Mouse (Mus musculus) hindbrain, embryonic 11.5 days (tissue): ENCODE data around the gene Psma1. TPM values are rescaled to one million over a fixed set of nuclear protein-coding genes. Genes with fewer than 3 reads are reported as not detected.

Experiments used
- ATAC-seq: fragments of 200-750 bp; cut with Nextera tagmentation; 2 replicates; pipeline ENCODE4 v1.8.0; 2017; ENCODE audit warnings: mild to moderate bottlenecking, moderate TSS enrichment, moderate library complexity; ENCODE audit not compliant: low FRiP score
- DNase-seq: peaks from one replicate; pipeline ENCODE4 v3.0.0-alpha.2; 2015; ENCODE audit warnings: low spot score
- H3K27ac ChIP-seq: fragments of 300-500 bp; sonication (generic); 2 replicates; pipeline ENCODE4 v1.5.1; 2014; ENCODE audit warnings: mild to moderate bottlenecking, low read depth, low read length
- H3K27me3 ChIP-seq: fragments of 300-500 bp; sonication (generic); 2 replicates; pipeline ENCODE4 v1.6.1; 2014; ENCODE audit warnings: mild to moderate bottlenecking, low read length, moderate library complexity, mixed read lengths; ENCODE audit not compliant: control insufficient read depth, insufficient read depth
- H3K36me3 ChIP-seq: fragments of 300-500 bp; sonication (generic); 2 replicates; pipeline ENCODE4 v1.6.1; 2014; ENCODE audit warnings: mild to moderate bottlenecking, low read length, moderate library complexity, mixed read lengths; ENCODE audit not compliant: control insufficient read depth, insufficient read depth
- H3K4me1 ChIP-seq: fragments of 300-500 bp; sonication (generic); replicated peaks from 2 replicates; pipeline ENCODE4 v1.6.1; 2014; ENCODE audit warnings: low read length, mixed read lengths; ENCODE audit not compliant: control insufficient read depth, insufficient read depth
- H3K4me2 ChIP-seq: fragments of 300-500 bp; sonication (generic); replicated peaks from 2 replicates; pipeline ENCODE4 v1.6.1; 2014; ENCODE audit warnings: mild to moderate bottlenecking, low read depth, low read length
- H3K4me3 ChIP-seq: fragments of 300-500 bp; sonication (generic); 2 replicates; pipeline ENCODE4 v1.5.1; 2014; ENCODE audit warnings: low read depth, low read length
- H3K9ac ChIP-seq: fragments of 300-500 bp; sonication (generic); 2 replicates; pipeline ENCODE4 v1.6.1; 2014; ENCODE audit warnings: low read depth, low read length
- H3K9me3 ChIP-seq: fragments of 300-500 bp; sonication (generic); 2 replicates; pipeline ENCODE4 v1.6.1; 2016; ENCODE audit warnings: low read length; ENCODE audit not compliant: control insufficient read depth
- WGBS: fragments of 180-500 bp; shearing (Covaris S2); extraction: QIAGEN DNeasy Blood & Tissue Kit; methylation state at CpG from one replicate; pipeline ENCODE4 v1.1.7; 2014; 5-methylcytosine and 5-hydroxymethylcytosine counted together
- polyA plus RNA-seq: library from polyadenylated mRNA; unstranded; fragments of >200 nt; fragmentation: Nextera tagmentation; extraction: Ambion mirVana; gene quantifications from 2 replicates; pipeline ENCODE4 v1.2.1, GENCODE M21; 2014

Gene Psma1
- polyA plus RNA-seq, 1 experiment from 2014 or later: 479 TPM

DNA sequence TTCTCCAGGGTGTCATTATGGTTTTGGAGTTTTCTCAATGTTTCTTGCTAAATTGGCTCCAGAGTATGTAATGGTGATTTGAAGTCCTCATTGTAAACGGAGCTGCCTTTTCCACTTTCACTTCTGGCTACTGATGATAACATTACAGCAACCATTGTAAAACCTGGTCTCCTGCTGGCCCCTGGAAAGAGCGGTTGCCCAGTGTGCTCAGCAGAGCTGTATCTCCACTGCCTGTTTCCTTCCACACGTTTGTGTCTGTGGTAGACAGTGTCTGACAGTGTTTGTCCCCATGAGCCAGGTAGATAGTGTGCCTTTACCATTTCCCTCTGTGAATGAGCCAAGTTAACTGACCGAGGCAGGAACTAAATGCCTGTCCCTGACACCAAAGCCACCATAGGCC lies 33.1 kb upstream of the Psma1 start:
- ATAC-seq (no peak), DNase-seq (no peak)
- WGBS: 67% methylated on average over 4 of the region's 4 CpGs
- no peak overlapping the region for H3K9ac ChIP-seq
- no peaks in the 10 kb centered on the region for H3K4me1 ChIP-seq
- no peaks in the 10 kb centered on the region for H3K36me3 ChIP-seq
- no peaks in the 10 kb centered on the region for H3K9me3 ChIP-seq
- H3K4me3 ChIP-seq: no peak overlapping the region
- H3K4me2 ChIP-seq: no peak overlapping the region
- no peak overlapping the region for H3K27ac ChIP-seq
- no peaks in the 10 kb centered on the region for H3K27me3 ChIP-seq

DNA sequence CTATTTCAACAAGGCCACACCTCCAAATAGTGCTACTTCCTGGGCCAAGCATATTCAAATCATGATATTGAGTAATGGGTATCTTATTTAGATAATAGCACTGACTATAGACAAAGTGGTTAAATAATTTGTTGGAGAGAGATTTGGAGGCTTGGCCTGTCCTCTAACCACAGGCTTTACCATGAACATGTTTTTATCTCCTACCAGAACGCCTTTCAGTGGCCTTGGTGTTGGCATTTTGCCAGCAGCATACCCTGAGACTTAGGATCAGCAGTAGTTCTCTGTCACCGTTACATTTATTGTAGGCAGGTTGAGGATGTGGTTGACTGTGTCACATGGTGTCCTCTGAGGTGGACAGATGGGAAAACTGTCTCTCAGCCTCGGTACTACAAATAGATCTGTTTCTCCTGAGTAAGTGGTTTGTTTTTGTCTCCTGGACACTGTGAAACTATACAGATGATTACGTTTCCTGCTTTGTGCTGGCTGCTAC lies 25.4 kb upstream of the Psma1 start:
- no peak for DNase-seq
- no peak overlapping the region for H3K27ac ChIP-seq
- H3K36me3 ChIP-seq: no peaks in the 10 kb centered on the region
- no peaks in the 10 kb centered on the region for H3K27me3 ChIP-seq
- ATAC-seq: no peak
- 77% methylated on average over 4 of the region's 4 CpGs for WGBS
- no peak overlapping the region for H3K4me2 ChIP-seq
- no peaks in the 10 kb centered on the region for H3K4me1 ChIP-seq
- H3K4me3 ChIP-seq: no peak overlapping the region
- H3K9ac ChIP-seq: no peak overlapping the region
- no peaks in the 10 kb centered on the region for H3K9me3 ChIP-seq

DNA sequence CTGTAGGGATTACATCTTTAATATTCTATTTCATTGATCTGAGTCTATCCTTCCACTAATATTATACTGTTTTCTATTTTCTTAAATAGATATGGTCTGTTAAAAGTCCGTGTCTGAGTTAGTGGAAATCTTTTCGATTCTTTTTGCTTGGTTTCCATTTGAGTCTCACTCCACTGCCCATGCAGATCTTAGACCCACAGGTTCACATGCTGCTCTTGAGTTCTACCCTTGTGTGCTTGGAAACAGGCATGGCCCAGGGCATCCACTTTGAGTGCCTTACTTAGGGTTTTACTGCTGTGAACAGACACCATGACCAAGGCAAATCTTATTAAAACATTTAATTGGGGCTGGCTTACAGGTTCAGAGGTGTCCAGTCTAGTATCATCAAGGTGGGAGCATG lies 24.9 kb upstream of the Psma1 start:
- DNase-seq: no peak
- Histone ChIP-seq H3K27me3 (no peaks in the 10 kb centered on the region), H3K9me3 (no peaks in the 10 kb centered on the region), H3K4me3 (no peak overlapping the region), H3K36me3 (no peaks in the 10 kb centered on the region), H3K4me1 (no peaks in the 10 kb centered on the region), H3K27ac (no peak overlapping the region), H3K4me2 (no peak overlapping the region), H3K9ac (no peak overlapping the region)
- WGBS: 77% methylated on average over 2 of the region's 2 CpGs
- ATAC-seq: no peak

DNA sequence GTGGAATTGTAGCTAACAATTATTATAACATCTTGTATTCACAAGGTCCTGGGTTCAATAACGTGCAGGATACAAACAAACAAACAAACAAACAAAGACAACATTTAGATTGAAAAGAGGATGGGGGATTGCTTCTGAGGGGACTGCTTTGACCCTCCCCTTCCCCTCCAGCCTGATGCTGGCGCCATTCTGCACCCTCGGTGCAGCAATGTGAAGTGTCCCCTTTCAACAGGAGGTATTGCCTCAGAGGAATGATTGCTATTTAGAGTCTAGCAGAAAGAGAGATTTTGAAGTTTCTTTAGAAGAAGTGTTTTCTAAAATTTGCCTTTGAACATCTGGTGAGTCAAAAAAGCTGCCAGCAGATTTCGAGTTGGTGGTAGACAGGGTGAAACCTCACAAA lies 23.3 kb upstream of the Psma1 start:
- Histone ChIP-seq H3K4me1 (no peaks in the 10 kb centered on the region), H3K4me3 (no peak overlapping the region), H3K27ac (no peak overlapping the region), H3K9ac (no peak overlapping the region), H3K27me3 (no peaks in the 10 kb centered on the region), H3K4me2 (no peak overlapping the region), H3K36me3 (no peaks in the 10 kb centered on the region), H3K9me3 (no peaks in the 10 kb centered on the region)
- no peak for ATAC-seq
- no peak for DNase-seq
- 62% methylated on average over 4 of the region's 4 CpGs for WGBS

DNA sequence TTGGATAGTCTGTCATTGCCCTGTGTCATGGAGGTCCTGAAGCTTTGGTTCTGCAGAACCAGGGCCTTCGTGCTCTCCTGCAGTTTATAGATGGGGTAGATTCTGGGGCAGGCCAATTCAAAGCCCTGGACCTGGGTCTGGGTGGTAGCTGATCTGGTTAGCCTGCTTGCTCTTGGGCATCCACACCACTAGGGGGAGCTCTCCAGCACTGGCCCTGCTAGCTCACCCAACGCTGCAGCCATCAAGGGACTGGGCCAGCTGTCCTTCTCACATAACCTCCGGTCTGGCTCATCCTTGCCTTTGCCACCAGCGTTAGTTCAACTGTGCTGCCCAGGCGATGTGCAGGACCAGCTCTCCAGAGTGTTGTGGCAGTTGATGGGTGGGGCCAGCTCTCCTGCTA lies 18.8 kb upstream of the Psma1 start:
- H3K27me3 ChIP-seq: no peaks in the 10 kb centered on the region
- no peak overlapping the region for H3K9ac ChIP-seq
- H3K4me2 ChIP-seq: no peak overlapping the region
- no peak for DNase-seq
- no peak for ATAC-seq
- peaks cover 2% of the 10 kb centered on the region; the same call in 1 of the 2 replicates for H3K4me1 ChIP-seq
- 82% methylated on average over 5 of the region's 5 CpGs for WGBS
- no peak overlapping the region for H3K4me3 ChIP-seq
- no peaks in the 10 kb centered on the region for H3K9me3 ChIP-seq
- H3K27ac ChIP-seq: no peak overlapping the region
- H3K36me3 ChIP-seq: no peaks in the 10 kb centered on the region

DNA sequence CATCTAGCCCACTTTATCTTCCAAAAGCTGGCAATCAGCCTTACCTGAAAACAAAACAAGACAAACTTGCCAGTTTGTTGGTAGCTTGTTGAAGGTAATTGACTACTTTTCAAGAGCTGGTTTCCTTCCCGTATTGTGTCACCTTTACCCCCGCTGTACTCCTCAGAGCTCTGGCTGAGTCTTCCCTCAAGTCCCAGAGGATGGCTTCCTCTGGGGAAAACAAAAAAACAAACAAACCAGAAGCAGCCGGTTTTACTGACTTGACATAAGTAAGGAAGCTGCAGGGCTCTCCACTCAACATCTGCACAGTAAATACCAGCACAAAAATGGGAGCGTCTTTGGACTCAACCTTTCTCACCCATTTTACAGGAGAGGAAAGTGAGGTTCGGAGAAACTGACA lies 18.0 kb upstream of the Psma1 start:
- 80% methylated on average over 5 of the region's 5 CpGs for WGBS
- no peak overlapping the region for H3K4me3 ChIP-seq
- peaks cover 2% of the 10 kb centered on the region; the same call in 1 of the 2 replicates for H3K4me1 ChIP-seq
- H3K36me3 ChIP-seq: no peaks in the 10 kb centered on the region
- ATAC-seq: no peak
- no peak overlapping the region for H3K9ac ChIP-seq
- H3K4me2 ChIP-seq: no peak overlapping the region
- H3K9me3 ChIP-seq: no peaks in the 10 kb centered on the region
- DNase-seq: no peak
- no peaks in the 10 kb centered on the region for H3K27me3 ChIP-seq
- H3K27ac ChIP-seq: no peak overlapping the region

DNA sequence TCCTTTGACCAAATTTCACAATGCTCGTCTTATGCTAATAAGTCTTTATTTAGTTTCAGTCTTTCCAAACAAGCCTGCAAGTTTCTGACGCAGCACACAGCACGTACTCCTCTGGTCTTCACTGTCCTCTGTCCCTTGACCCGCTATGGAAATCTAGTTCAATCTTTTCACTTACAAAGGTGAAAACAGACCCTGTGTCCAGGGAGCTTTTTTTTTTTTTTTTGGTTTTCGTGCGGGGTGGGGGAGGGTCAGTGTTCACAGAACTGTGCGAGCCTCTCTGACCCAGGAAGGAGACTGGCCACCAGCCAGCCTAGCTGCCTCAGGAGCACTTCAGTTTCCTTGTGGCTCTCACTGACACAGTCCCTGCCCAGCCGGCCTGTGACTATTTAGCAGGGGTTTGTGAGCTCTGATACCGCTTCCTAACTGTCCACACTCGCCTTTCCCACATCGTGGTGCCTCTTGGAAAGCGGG lies 16.6 kb upstream of the Psma1 start:
- no peak for ATAC-seq
- no peak overlapping the region for H3K27ac ChIP-seq

DNA sequence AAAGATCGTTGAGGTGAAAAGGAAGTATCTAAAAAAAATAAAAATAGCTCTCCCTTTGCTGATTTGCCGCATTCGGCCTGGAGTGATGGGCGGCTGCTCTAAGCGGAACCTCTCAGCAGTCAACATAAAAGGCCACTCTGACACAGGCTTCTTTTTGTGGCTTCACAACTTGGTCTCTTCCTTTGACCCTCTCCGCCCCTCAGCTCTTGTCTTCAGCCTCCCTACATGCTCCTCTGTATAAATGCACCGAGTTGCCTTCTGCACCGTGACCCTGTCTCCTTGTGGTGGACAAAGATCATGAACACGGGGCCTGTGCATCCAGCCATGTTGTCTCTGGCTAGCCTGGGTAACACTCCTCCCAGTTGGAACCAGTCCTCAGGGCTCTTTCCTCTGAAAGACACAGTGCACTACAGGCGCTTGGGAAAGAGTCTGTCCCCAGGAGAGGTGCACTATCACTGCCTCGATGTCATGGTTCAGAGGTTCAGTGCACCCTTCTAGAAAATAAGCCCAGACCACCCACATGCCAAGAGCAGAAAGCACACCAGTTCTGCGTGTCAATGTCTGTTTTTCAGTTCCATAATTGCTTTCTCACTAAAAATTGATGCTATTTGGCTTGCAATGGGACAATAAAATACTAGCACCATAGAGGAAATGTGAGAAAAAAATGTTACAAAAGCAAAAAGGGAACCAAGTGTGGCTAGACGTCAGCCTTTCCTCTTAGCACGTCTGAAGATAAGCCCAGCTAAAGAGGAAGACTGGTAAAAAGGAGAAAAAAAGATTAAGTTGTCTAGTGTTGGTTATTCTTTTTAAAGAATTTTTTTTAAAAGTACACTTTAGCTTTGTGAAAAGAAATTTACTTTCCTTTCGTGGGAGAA lies 15.8 kb upstream of the Psma1 start:
- Histone ChIP-seq H3K27ac (no peak overlapping the region), H3K27me3 (no peaks in the 10 kb centered on the region), H3K4me2 (no peak overlapping the region), H3K4me1 (peaks cover 2% of the 10 kb centered on the region; the same call in 1 of the 2 replicates), H3K36me3 (no peaks in the 10 kb centered on the region), H3K4me3 (no peak overlapping the region), H3K9ac (no peak overlapping the region), H3K9me3 (no peaks in the 10 kb centered on the region)
- ATAC-seq: no peak
- WGBS: 30% methylated on average over 15 of the region's 15 CpGs
- DNase-seq: peak; percentile 34

More for the DNA sequence above, 16.6 kb upstream of the Psma1 start:
- H3K9ac ChIP-seq: no peak overlapping the region
- 15% methylated on average over 12 of the region's 12 CpGs for WGBS
- H3K27me3 ChIP-seq: no peaks in the 10 kb centered on the region
- no peak overlapping the region for H3K4me3 ChIP-seq
- no peaks in the 10 kb centered on the region for H3K9me3 ChIP-seq
- H3K4me1 ChIP-seq: peaks cover 2% of the 10 kb centered on the region; the same call in 1 of the 2 replicates
- H3K4me2 ChIP-seq: peak overlapping the region; percentile 24; the same call in 1 of the 2 replicates
- H3K36me3 ChIP-seq: no peaks in the 10 kb centered on the region
- DNase-seq: peak; percentile 25

DNA sequence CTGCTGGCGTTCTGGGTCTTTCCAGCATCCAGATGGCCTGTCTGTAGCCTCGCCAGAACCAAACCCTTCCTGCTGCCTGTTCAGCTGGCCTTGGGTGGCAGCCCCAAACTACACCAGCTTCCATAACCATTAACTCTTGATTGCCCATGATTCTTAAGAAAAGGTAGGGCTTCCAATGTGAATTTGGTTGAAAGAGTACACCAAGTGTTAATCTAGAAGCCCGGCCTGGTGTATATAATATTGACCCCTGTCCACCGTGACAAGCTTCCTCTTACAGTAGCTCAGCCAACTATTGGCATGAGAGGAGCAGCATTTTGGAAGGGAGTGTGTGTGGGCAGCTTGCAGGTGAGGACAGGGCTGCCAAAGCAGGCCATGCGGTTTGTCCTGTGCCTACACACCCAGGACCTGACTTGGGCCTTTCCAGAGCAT lies 14.2 kb upstream of the Psma1 start:
- H3K36me3 ChIP-seq: no peaks in the 10 kb centered on the region
- ATAC-seq (no peak), DNase-seq (no peak)
- no peak overlapping the region for H3K9ac ChIP-seq
- H3K4me3 ChIP-seq: no peak overlapping the region
- H3K9me3 ChIP-seq: no peaks in the 10 kb centered on the region
- H3K27me3 ChIP-seq: no peaks in the 10 kb centered on the region
- H3K27ac ChIP-seq: no peak overlapping the region
- 61% methylated on average over 5 of the region's 5 CpGs for WGBS
- no peak overlapping the region for H3K4me2 ChIP-seq
- H3K4me1 ChIP-seq: peaks cover 2% of the 10 kb centered on the region; the same call in 1 of the 2 replicates
